Comparison of ENCODE assay signal across 17 mouse cellular contexts in the genomic region with DNA sequence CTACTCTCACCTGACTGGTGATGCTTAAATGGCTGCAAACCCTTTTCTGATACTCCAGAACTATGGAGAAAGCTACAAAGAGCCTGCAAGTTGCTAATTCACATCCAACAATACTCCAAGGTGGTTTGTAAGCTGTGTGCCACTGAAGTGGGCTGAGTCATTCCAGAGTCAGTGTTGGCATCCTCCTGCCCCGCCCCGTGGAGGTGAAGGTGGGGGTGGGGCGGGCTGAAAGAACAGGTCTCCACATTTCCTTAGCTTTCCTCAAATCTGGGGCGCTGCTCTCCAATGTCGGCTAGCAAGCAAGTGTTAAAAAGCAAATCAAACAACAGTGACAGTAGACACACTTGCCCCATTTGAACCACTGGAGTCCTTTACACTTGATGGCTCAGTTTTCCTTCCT.
"Had no signal": no experiment of that assay in that cellular context is flagged by ENCODE, and none has a peak within 500 bp of the region (broad histone marks: within the 10 kb centered on the region; RNA-seq: fewer than 3 reads in every experiment).

No protein-coding gene starts in this region.

- H3K4me1 ChIP-seq: liver, embryonic 15.5 days; megakaryocyte, embryonic 14.5 days; neural tube, embryonic 12.5 days had no signal

- ATAC-seq: liver, postnatal 0 days had no signal

- DNase-seq: liver, embryonic 13.5 days; liver, postnatal 0 days; lung, adult 2 months; lung, postnatal 14 days; midbrain, embryonic 14.5 days; right cerebral cortex, postnatal 14 days; thymus, adult 2 months; thymus, postnatal 25 days; thymus, postnatal 4 days had no signal

- H3K27ac ChIP-seq: liver, embryonic 13.5 days; liver, embryonic 15.5 days; lung, embryonic 15.5 days; macrophage; midbrain, embryonic 12.5 days; neural tube, embryonic 12.5 days; stomach, embryonic 15.5 days; stomach, postnatal 0 days had no signal

- H3K9me3 ChIP-seq: liver, embryonic 13.5 days; liver, embryonic 15.5 days; lung, embryonic 15.5 days; megakaryocyte, embryonic 14.5 days; midbrain, embryonic 12.5 days; neural tube, embryonic 12.5 days; stomach, embryonic 15.5 days had no signal

- H3K27me3 ChIP-seq: liver, embryonic 13.5 days; liver, embryonic 15.5 days; lung, embryonic 15.5 days; megakaryocyte, embryonic 14.5 days; neural tube, embryonic 12.5 days; stomach, embryonic 15.5 days had no signal

- H3K9ac ChIP-seq: liver, embryonic 13.5 days; liver, embryonic 15.5 days; liver, postnatal 0 days; lung, embryonic 15.5 days; midbrain, embryonic 12.5 days; neural tube, embryonic 12.5 days; stomach, embryonic 15.5 days had no signal

- H3K4me2 ChIP-seq: liver, embryonic 13.5 days; liver, embryonic 15.5 days; lung, embryonic 15.5 days; midbrain, embryonic 12.5 days; neural tube, embryonic 12.5 days; stomach, embryonic 15.5 days had no signal

- H3K36me3 ChIP-seq: liver, embryonic 13.5 days; liver, embryonic 15.5 days; lung, embryonic 15.5 days; midbrain, embryonic 12.5 days; neural tube, embryonic 12.5 days; stomach, embryonic 15.5 days had no signal

- H3K4me3 ChIP-seq: liver, embryonic 13.5 days; liver, embryonic 15.5 days; lung, embryonic 15.5 days; megakaryocyte, embryonic 14.5 days; midbrain, embryonic 12.5 days; neural tube, embryonic 12.5 days; stomach, embryonic 15.5 days had no signal
